Mouse (Mus musculus) intestine, postnatal 0 days (tissue): ENCODE results near the gene Zhx3. TPM values are rescaled to one million over a fixed set of nuclear protein-coding genes. Genes with fewer than 3 reads are reported as not detected.

Source experiments
- ATAC-seq: fragments of 200-750 bp; cut with Nextera tagmentation; 2 replicates; pipeline ENCODE4 v1.8.0; 2017; ENCODE audit warnings: mild to moderate bottlenecking, moderate TSS enrichment, moderate library complexity
- H3K27ac ChIP-seq: fragments of 300-500 bp; sonication (generic); 2 replicates; pipeline ENCODE4 v1.5.1; 2014; ENCODE audit warnings: mild to moderate bottlenecking, low read depth, low read length, moderate library complexity
- H3K27me3 ChIP-seq: fragments of 300-500 bp; sonication (generic); replicated peaks from 2 replicates; pipeline ENCODE4 v1.6.1; 2014; ENCODE audit warnings: low read length, mixed read lengths; ENCODE audit not compliant: control insufficient read depth, insufficient read depth
- H3K36me3 ChIP-seq: fragments of 300-500 bp; sonication (generic); 2 replicates; pipeline ENCODE4 v1.6.1; 2014; ENCODE audit warnings: mild to moderate bottlenecking, moderate library complexity; ENCODE audit not compliant: control insufficient read depth, insufficient read depth
- H3K4me1 ChIP-seq: fragments of 300-500 bp; sonication (generic); replicated peaks from 2 replicates; pipeline ENCODE4 v1.6.1; 2014; ENCODE audit warnings: antibody characterized with exemption, low read length, mixed read lengths; ENCODE audit not compliant: control insufficient read depth, insufficient read depth
- H3K4me2 ChIP-seq: fragments of 300-500 bp; sonication (generic); replicated peaks from 2 replicates; pipeline ENCODE4 v1.6.1; 2014; ENCODE audit warnings: low read depth, mild to moderate bottlenecking, moderate library complexity
- H3K4me3 ChIP-seq: fragments of 300-500 bp; sonication (generic); 2 replicates; pipeline ENCODE4 v1.5.1; 2014; ENCODE audit warnings: low read depth, low read length
- H3K9ac ChIP-seq: fragments of 300-500 bp; sonication (generic); 2 replicates; pipeline ENCODE4 v1.6.1; 2014; ENCODE audit warnings: mild to moderate bottlenecking, low read depth, low read length
- H3K9me3 ChIP-seq: fragments of 300-500 bp; sonication (generic); 2 replicates; pipeline ENCODE4 v1.6.1; 2016; ENCODE audit warnings: mixed run types; ENCODE audit not compliant: control insufficient read depth
- CTCF ChIP-seq: sonication (generic); IDR thresholded peaks from 2 replicates; pipeline ENCODE4 v1.5.1; 2016; ENCODE audit warnings: low read depth, mild to moderate bottlenecking, control low read depth, antibody characterized with exemption, moderate library complexity
- WGBS: fragments of 180-500 bp; shearing (Covaris S2); extraction: QIAGEN DNeasy Blood & Tissue Kit; methylation state at CpG from one replicate; pipeline ENCODE4 v1.1.7; 2014; 5-methylcytosine and 5-hydroxymethylcytosine counted together
- polyA plus RNA-seq: library from polyadenylated mRNA; unstranded; fragments of >200 nt; fragmentation: Nextera tagmentation; extraction: Ambion mirVana; gene quantifications from 2 replicates; pipeline ENCODE4 v1.2.1, GENCODE M21; 2015

Gene Zhx3
- polyA plus RNA-seq, 1 experiment from 2014 or later: 3.5 TPM

- Histone ChIP-seq H3K4me2 (no peak overlapping the region), H3K9me3 (no peaks in the 10 kb centered on the region), H3K4me1 (no peaks in the 10 kb centered on the region), H3K4me3 (no peak overlapping the region), H3K27me3 (no peaks in the 10 kb centered on the region), H3K36me3 (no peaks in the 10 kb centered on the region), H3K27ac (no peak overlapping the region), H3K9ac (no peak overlapping the region)
- ATAC-seq: no peak
- 75% methylated on average over 3 of the region's 3 CpGs for WGBS
- TF ChIP-seq CTCF: peak; percentile 49
Measured at GRCm38 (mm10) chr2:160849617-160850240, 23.1 kb downstream of the Zhx3 start.

GRCm38 (mm10) chr2:160848186-160848585, 24.6 kb downstream of the Zhx3 start:
- no peaks in the 10 kb centered on the region for H3K36me3 ChIP-seq
- no peak overlapping the region for H3K9ac ChIP-seq
- no peaks in the 10 kb centered on the region for H3K27me3 ChIP-seq
- no peak overlapping the region for H3K27ac ChIP-seq
- no peak overlapping the region for H3K4me2 ChIP-seq
- no peaks in the 10 kb centered on the region for H3K9me3 ChIP-seq
- TF ChIP-seq CTCF: no peak
- no peaks in the 10 kb centered on the region for H3K4me1 ChIP-seq
- H3K4me3 ChIP-seq: no peak overlapping the region
- WGBS: 91% methylated on average over 2 of the region's 2 CpGs
- ATAC-seq: no peak

GRCm38 (mm10) chr2:160847664-160848063, 25.1 kb downstream of the Zhx3 start:
- ATAC-seq: no peak
- WGBS: 80% methylated on average over 1 of the region's 1 CpGs
- no peak overlapping the region for H3K4me3 ChIP-seq
- no peaks in the 10 kb centered on the region for H3K9me3 ChIP-seq
- H3K9ac ChIP-seq: no peak overlapping the region
- TF ChIP-seq CTCF: no peak
- H3K27ac ChIP-seq: no peak overlapping the region
- H3K27me3 ChIP-seq: no peaks in the 10 kb centered on the region
- H3K36me3 ChIP-seq: no peaks in the 10 kb centered on the region
- H3K4me2 ChIP-seq: no peak overlapping the region
- H3K4me1 ChIP-seq: no peaks in the 10 kb centered on the region

GRCm38 (mm10) chr2:160840838-160841237, 32.0 kb downstream of the Zhx3 start:
- Histone ChIP-seq H3K4me2 (no peak overlapping the region), H3K27ac (no peak overlapping the region), H3K9me3 (no peaks in the 10 kb centered on the region), H3K4me3 (no peak overlapping the region), H3K36me3 (no peaks in the 10 kb centered on the region), H3K9ac (no peak overlapping the region), H3K27me3 (no peaks in the 10 kb centered on the region), H3K4me1 (no peaks in the 10 kb centered on the region)
- ATAC-seq: no peak
- no peak for TF ChIP-seq CTCF

GRCm38 (mm10) chr2:160810802-160811201, 62.0 kb downstream of the Zhx3 start:
- Histone ChIP-seq H3K9me3 (no peaks in the 10 kb centered on the region), H3K4me2 (no peak overlapping the region), H3K27me3 (no peaks in the 10 kb centered on the region), H3K27ac (no peak overlapping the region), H3K4me3 (no peak overlapping the region), H3K9ac (no peak overlapping the region), H3K4me1 (no peaks in the 10 kb centered on the region), H3K36me3 (no peaks in the 10 kb centered on the region)
- WGBS: 56% methylated on average over 1 of the region's 1 CpGs
- no peak for ATAC-seq
- no peak for TF ChIP-seq CTCF

- no peaks in the 10 kb centered on the region for H3K36me3 ChIP-seq
- H3K4me3 ChIP-seq: no peak overlapping the region
- no peak for TF ChIP-seq CTCF
- H3K9ac ChIP-seq: no peak overlapping the region
- H3K27ac ChIP-seq: no peak overlapping the region
- no peak for ATAC-seq
- H3K4me2 ChIP-seq: no peak overlapping the region
- H3K9me3 ChIP-seq: no peaks in the 10 kb centered on the region
- H3K4me1 ChIP-seq: no peaks in the 10 kb centered on the region
- no peaks in the 10 kb centered on the region for H3K27me3 ChIP-seq
Measured at GRCm38 (mm10) chr2:160810376-160810775, 62.4 kb downstream of the Zhx3 start.

GRCm38 (mm10) chr2:160806091-160806521, 66.7 kb downstream of the Zhx3 start:
- no peak overlapping the region for H3K4me3 ChIP-seq
- no peak for ATAC-seq
- no peaks in the 10 kb centered on the region for H3K9me3 ChIP-seq
- no peak overlapping the region for H3K4me2 ChIP-seq
- H3K9ac ChIP-seq: no peak overlapping the region
- WGBS: 57% methylated on average over 3 of the region's 3 CpGs
- H3K4me1 ChIP-seq: 0 out of 2 replicates have a peak, but pooled peaks cover 3% of the 10 kb centered on the region
- H3K27me3 ChIP-seq: no peaks in the 10 kb centered on the region
- no peak for TF ChIP-seq CTCF
- no peak overlapping the region for H3K27ac ChIP-seq
- H3K36me3 ChIP-seq: no peaks in the 10 kb centered on the region
